Mouse (Mus musculus) right cerebral cortex, postnatal 36 days (tissue): Measurements from ENCODE around the gene Sprr2a3.
"Not testable (repeated sequence)": the region's sequence is repeated elsewhere in the genome, so short reads cannot be mapped to it uniquely, and the experiment has no call there.

Experiments used
- DNase-seq, 2 experiments: peaks; one replicate each; pipeline ENCODE4 v3.0.0; 2022; ENCODE audit warnings: low spot score in 2 of 2, mixed read lengths in 1 of 2

The Sprr2a3 gene

GRCm38 (mm10) chr3:92285101-92285500 is at the start of gene Sprr2a3:
Gene Sprr2a3 (plus strand): TSS chr3:92285417.
- DNase-seq, result not testable (repeated sequence)

GRCm38 (mm10) chr3:92236463-92237189 is 48.6 kb upstream of the Sprr2a3 start:
- DNase-seq, result not testable (repeated sequence)

DNA sequence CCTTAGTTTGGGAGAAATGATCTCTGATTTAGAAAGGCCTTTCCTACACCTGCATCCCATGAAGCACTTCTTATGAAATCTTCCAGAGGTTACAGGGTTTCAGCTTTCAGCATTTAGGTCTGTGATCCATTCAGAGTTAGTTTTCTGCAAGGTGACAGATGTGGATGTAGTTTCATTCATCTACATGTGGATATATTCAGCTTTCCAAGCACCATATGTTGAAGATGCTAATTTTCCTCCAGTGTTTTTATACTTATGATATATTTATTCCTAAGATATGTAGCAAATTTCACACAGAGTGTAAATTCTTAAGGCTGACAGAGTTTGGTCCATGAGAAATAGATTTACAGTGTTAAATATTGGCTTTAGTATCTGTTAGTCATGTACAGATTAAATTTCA is 46.5 kb upstream of the Sprr2a3 start:
- not testable (repeated sequence) for DNase-seq

DNA sequence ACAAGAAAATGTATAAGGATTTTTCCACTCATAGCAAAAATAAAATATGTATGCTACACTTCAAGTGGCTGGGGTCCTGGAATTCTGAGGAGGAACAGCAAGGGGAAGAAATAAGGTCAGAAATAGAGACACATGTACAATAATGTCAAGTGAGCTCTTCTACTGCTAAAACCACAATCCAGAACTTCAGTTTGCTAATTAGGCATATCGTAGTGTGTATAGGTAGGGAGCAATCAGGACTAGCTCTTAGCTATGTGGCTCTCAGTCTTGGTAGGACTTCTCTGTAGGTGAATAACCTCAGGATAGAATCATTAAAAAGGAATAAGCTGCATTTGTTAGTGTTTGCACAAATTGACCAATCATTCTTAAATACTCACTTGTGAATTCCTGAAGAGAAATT is 46.0 kb upstream of the Sprr2a3 start:
- not testable (repeated sequence) for DNase-seq

DNA sequence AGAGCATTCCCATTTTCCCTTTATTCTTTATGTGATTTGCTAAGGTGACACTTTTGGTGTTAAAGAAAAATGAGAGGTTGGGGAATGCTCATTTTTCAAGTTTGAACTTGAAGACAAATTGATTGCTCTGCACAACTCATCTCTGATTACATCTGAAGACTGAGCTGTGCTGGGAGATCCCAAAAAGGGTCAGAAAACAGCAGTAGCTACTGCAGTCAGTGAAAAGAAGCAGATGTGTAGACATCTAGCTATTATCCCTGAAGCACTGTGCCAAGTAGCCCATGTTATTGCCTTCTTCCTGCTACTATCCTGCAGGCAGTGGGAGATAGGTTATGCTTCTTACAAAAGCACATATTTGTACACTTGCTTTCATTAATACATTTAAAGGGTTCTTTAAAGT is 40.4 kb upstream of the Sprr2a3 start:
- DNase-seq, result not testable (repeated sequence)

DNA sequence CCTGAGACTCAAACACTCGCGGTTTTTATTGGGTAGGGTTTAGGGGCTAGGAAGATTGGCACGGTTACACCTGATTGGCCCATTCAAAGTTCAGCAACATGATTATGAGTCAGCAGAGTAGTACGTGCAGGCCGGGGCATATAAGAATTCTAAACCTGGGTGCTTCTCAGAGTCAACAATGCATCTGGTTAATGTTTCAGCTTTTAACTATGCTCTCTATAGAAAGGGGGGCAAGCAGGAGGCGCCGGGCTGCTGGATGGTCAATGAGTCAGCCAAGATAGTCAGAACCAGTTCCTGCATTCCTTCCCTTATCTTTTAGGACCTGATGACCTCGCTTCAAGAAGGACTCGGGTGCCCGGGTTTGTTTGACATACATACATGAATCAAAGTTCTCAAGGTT is 39.0 kb upstream of the Sprr2a3 start:
- not testable (repeated sequence) for DNase-seq

- DNase-seq, result not testable (repeated sequence)
Observed at GRCm38 (mm10) chr3:92248494-92248893, 36.7 kb upstream of the Sprr2a3 start.

DNA sequence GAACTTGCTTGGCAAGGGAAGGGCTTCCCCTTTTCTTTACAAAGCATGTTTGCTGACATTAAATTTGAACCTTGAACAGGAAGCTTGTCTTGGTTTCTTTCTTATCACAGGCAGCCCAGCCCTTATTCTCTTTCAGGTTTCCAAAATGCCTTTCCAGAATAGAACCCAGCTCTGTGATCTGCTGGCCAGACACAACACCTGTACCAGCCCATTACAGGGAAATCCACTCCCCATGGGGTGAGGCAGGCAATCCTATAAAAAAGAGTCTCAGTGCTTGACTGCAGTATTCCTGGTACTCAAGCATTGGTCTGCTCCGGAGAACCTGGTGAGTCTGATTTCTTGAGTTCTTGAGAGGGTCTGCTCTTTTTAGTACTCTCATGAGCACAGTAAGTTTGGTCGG is 34.8 kb upstream of the Sprr2a3 start:
- DNase-seq, result not testable (repeated sequence)

DNA sequence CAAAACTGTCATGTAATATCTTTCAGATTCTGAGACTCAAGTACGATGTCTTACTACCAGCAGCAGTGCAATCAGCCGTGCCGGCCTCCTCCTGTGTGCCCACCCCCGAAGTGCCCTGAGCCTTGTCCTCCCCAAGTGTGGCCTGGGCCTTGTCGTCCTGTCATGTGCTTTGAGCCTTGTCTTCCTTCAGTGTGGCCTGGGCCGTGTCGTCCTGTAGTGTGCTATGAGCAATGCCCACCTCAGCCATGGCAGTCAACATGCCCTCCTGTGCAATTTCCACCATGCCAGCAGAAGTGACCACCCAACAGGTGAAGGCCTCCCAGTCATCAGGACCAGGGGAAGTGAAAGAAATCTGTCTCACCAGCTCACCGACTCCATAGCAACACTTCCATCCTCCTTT is 31.4 kb upstream of the Sprr2a3 start:
- not testable (repeated sequence) for DNase-seq

DNA sequence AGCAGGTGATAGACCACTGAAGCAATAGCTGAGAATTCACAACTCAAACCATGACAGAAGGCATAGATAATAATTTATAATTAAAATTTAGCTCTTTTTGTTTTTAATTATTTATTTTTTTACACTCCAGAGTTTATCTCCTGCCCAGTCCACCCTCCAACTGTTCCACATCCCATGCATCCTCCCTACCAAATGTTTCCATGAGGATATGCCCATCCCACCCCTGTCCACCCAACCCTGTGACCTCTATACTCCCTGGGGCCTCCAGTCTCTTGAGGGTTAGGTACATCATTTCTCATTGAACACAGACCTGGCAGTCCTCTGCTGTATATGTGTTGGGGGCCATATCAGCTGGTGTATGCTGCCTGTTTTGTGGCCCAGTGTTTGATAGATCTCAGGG is 26.7 kb upstream of the Sprr2a3 start:
- DNase-seq, result not testable (repeated sequence)

- not testable (repeated sequence) for DNase-seq
Observed at GRCm38 (mm10) chr3:92263462-92263861, 21.8 kb upstream of the Sprr2a3 start.

- not testable (repeated sequence) for DNase-seq
Observed at GRCm38 (mm10) chr3:92271414-92271985, 13.7 kb upstream of the Sprr2a3 start.

DNA sequence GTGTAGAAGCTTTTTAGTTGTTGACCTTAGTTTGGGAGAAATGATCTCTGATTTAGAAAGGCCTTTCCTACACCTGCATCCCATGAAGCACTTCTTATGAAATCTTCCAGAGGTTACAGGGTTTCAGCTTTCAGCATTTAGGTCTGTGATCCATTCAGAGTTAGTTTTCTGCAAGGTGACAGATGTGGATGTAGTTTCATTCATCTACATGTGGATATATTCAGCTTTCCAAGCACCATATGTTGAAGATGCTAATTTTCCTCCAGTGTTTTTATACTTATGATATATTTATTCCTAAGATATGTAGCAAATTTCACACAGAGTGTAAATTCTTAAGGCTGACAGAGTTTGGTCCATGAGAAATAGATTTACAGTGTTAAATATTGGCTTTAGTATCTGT is 11.7 kb upstream of the Sprr2a3 start:
- not testable (repeated sequence) for DNase-seq

DNA sequence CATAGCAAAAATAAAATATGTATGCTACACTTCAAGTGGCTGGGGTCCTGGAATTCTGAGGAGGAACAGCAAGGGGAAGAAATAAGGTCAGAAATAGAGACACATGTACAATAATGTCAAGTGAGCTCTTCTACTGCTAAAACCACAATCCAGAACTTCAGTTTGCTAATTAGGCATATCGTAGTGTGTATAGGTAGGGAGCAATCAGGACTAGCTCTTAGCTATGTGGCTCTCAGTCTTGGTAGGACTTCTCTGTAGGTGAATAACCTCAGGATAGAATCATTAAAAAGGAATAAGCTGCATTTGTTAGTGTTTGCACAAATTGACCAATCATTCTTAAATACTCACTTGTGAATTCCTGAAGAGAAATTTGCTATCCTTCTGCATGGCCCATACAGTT is 11.2 kb upstream of the Sprr2a3 start:
- not testable (repeated sequence) for DNase-seq

DNA sequence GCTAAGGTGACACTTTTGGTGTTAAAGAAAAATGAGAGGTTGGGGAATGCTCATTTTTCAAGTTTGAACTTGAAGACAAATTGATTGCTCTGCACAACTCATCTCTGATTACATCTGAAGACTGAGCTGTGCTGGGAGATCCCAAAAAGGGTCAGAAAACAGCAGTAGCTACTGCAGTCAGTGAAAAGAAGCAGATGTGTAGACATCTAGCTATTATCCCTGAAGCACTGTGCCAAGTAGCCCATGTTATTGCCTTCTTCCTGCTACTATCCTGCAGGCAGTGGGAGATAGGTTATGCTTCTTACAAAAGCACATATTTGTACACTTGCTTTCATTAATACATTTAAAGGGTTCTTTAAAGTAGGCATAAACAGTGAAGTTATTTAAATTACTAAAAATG is 5.6 kb upstream of the Sprr2a3 start:
- not testable (repeated sequence) for DNase-seq

DNA sequence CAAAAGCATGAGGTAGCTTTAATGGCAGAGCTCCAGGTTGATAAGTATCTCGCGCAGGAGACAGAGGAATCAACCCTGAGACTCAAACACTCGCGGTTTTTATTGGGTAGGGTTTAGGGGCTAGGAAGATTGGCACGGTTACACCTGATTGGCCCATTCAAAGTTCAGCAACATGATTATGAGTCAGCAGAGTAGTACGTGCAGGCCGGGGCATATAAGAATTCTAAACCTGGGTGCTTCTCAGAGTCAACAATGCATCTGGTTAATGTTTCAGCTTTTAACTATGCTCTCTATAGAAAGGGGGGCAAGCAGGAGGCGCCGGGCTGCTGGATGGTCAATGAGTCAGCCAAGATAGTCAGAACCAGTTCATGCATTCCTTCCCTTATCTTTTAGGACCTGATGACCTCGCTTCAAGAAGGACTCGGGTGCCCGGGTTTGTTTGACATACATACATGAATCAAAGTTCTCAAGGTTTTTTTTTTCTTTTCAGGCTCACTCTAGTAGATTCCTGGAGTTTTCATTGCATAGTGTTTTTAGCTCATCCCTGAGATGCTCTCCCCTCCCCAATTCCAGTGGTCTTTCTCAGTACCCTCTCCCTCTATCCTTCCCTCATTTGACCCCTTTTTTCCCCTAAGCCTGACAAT is 4.1 kb upstream of the Sprr2a3 start:
- DNase-seq, result not testable (repeated sequence)

- not testable (repeated sequence) for DNase-seq
Observed at GRCm38 (mm10) chr3:92288489-92288888, 3.3 kb downstream of the Sprr2a3 start.

DNA sequence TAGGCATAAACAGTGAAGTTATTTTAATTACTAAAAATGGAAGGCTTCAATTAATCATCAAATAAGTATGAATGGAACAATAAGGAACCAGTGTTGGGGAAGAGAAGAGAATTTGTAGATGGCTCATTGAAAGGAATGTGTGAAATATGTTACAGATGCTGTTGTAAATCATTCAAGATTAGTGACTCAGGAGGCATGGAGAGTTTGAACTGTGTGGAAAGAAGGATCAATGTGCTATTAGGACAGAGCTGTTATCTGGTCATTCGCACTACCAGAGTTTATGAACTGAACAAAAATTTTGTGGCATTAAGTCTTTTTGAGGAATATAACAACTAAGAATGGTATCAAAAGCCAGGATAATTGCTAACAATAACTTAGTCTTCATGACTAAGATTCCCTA is 22.2 kb downstream of the Sprr2a3 start:
- no peak for DNase-seq

DNA sequence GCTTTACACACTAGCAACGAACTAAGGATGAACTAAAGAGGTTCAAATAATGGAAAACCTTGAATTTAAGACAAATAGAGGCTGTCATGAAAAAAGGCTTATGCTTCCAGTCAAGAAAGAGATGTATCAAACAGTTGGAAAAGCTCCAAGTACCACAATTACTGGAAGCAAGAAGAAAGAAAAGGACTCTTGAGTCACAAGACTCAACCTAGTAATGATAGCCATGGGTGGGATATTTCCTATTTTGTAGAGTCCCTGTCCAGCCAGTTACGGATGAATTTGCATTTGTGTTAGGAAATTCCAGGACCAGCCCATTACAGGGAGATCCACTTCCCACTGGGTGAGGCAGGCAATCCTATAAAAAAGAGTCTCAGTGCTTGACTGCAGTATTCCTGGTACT is 31.1 kb downstream of the Sprr2a3 start, which contains the start of gene Sprr2b:
Gene Sprr2b (plus strand): TSS at position 301 of the 400 bp plus-strand sequence.
- DNase-seq, result no peak

DNA sequence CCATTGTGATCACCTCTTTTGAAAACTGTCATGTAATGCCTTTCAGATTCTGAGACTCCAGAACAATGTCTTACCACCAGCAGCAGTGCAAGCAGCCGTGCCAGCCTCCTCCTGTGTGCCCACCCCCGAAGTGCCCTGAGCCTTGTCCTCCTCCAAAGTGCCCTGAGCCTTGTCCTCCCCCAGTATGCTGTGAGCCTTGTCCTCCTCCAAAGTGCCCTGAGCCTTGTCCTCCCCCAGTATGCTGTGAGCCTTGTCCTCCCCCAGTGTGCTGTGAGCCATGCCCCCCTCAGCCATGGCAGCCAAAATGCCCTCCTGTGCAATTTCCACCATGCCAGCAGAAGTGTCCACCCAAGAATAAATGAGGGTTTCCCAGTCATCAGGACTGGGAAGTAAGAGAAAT is 32.2 kb downstream of the Sprr2a3 start:
- no peak for DNase-seq

DNA sequence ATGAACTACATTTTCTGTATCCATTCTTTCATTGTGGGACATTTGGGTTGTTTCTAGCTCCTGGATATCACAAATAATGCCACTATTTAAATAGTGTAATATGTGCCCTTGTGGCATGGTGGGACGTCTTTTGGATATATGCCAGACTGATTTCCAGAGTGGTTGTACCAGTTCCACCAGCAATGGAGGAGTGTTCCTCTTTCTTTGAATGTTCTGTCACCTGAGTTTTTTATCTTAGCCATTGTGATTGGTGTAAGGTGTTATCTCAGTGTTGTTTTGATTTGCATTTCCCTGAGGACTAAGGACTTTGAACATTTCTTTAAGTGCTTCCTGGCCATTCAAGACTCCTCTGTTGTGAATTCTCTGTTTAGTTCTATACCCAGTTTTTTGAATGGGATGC is 51.1 kb downstream of the Sprr2a3 start:
- DNase-seq, result no peak

DNA sequence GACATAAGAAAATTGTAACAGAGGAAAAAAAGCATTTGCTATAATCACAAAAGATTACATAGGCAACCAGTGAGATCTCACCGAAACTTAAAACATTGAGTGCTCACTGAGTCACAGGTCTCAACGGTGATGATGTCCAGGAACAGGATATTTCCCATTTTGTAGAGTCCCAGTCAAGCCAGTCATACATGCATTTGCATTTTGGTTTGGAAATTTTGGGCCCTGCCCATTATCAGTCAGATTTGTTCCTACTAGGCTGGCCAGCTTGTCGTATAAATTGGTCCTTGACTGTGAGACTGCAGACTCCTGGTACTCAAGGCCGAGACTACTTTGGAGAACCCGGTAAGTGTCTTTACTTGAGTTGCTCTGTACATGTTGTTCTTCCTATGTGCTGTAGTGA is 53.6 kb downstream of the Sprr2a3 start, which contains the start of gene Sprr2d:
Gene Sprr2d (plus strand): TSS at position 301 of the 400 bp plus-strand sequence.
- no peak for DNase-seq
